Mouse (Mus musculus) spleen, adult 18-20 months (tissue): Measurements from ENCODE around the gene Zfp772.
"Not testable (repeated sequence)": the region's sequence is repeated elsewhere in the genome, so short reads cannot be mapped to it uniquely, and the experiment has no call there.

Source experiments
- DNase-seq, 2 experiments: peaks; one replicate each; pipeline ENCODE4 v3.0.0; 2022; ENCODE audit warnings: mixed read lengths in 2 of 2

Zfp772 gene

GRCm38 (mm10) chr7:7209313-7210151 is at the start of gene Zfp772:
Gene Zfp772, minus strand, starts transcription at chr7:7209998.
- DNase-seq, result peak; percentile 20 to 32

GRCm38 (mm10) chr7:7247228-7247627 is 37.4 kb upstream of the Zfp772 start, which contains the start of gene Vmn2r29:
Gene Vmn2r29, minus strand, starts transcription at chr7:7247328.
- not testable (repeated sequence) for DNase-seq

- DNase-seq, result peak; percentile 47 to 73
Observed at GRCm38 (mm10) chr7:7188191-7188942, 21.4 kb downstream of the Zfp772 start.

GRCm38 (mm10) chr7:7187417-7188190 is 22.2 kb downstream of the Zfp772 start:
- DNase-seq, result no peak

- no peak for DNase-seq
Observed at GRCm38 (mm10) chr7:7185897-7186296, 23.9 kb downstream of the Zfp772 start.

- DNase-seq, result peak; percentile 12 to 43
Observed at GRCm38 (mm10) chr7:7171227-7172147, 38.3 kb downstream of the Zfp772 start, which contains the start of gene Zfp418. Gene Zfp418, plus strand, starts transcription at chr7:7171330.
